13 mouse cellular contexts compared by ENCODE assay signal in genomic region chr11:70917896-70918295, GRCm38 (mm10). TPM values are rescaled to one million over a fixed set of nuclear protein-coding genes. Genes with fewer than 3 reads are reported as not detected.
A peak's percentile ranks its signal among the peaks of the same experiment; 100 is the strongest.
DNase-seq lines count a peak whose midpoint lies in the region; ATAC-seq and TF ChIP-seq lines count a peak whose summit lies in the region.
"Had no signal": no experiment of that assay in that cellular context is flagged by ENCODE, and none has a peak within 500 bp of the region (broad histone marks: within the 10 kb centered on the region; RNA-seq: fewer than 3 reads in every experiment).

No protein-coding gene starts in this region.

- CTCF ChIA-PET in Patski (lab: Charles Lee): no interaction called here

- no peak overlapping the region for H3K9ac ChIP-seq in forebrain, embryonic 15.5 days (replicated peaks)
- H3K9ac ChIP-seq: intestine, embryonic 15.5 days; liver, embryonic 13.5 days had no signal

- peak; percentile 52 to 59 for DNase-seq in left cerebral cortex, adult 18-20 months (ENCODE audit: low spot score in 2 of 2)
- no peak for DNase-seq in left cerebral cortex, postnatal 4 days
- peak; percentile 7 for DNase-seq in Patski (ENCODE audit: low read depth, low spot score)
- peak; percentile 33 to 53 for DNase-seq in layer of hippocampus, adult 18-20 months (ENCODE audit: low spot score in 2 of 2)
- DNase-seq in ovary, postnatal 36 days (ENCODE audit: low spot score): no peak
- DNase-seq in gastrocnemius, adult 2 months: no peak
- DNase-seq: adrenal gland, postnatal 10 days; heart, postnatal 4 days; liver, embryonic 13.5 days had no signal

- no peaks in the 10 kb centered on the region for H3K9me3 ChIP-seq in forebrain, embryonic 15.5 days
- H3K9me3 ChIP-seq: intestine, embryonic 15.5 days; liver, embryonic 13.5 days had no signal

- no peak for TF ChIP-seq CTCF in Patski (IDR thresholded peaks at IDR 0.05)
- TF ChIP-seq CTCF in gastrocnemius, adult 2 months (IDR thresholded peaks at IDR 0.05): no peak

- no peaks in the 10 kb centered on the region for H3K4me1 ChIP-seq in forebrain, embryonic 15.5 days
- H3K4me1 ChIP-seq: intestine, embryonic 15.5 days; liver, embryonic 13.5 days had no signal

- peaks cover 32% of the 10 kb centered on the region for H3K36me3 ChIP-seq in forebrain, embryonic 15.5 days

- 88% methylated on average over 2 of the region's 2 CpGs for WGBS in forebrain, embryonic 15.5 days

- no peak overlapping the region for H3K27ac ChIP-seq in forebrain, embryonic 15.5 days (replicated peaks)
- H3K27ac ChIP-seq in gastrocnemius, adult 2 months: no peak overlapping the region
- H3K27ac ChIP-seq: intestine, embryonic 15.5 days; liver, embryonic 13.5 days had no signal

- H3K27me3 ChIP-seq in Patski: no peaks in the 10 kb centered on the region
- no peaks in the 10 kb centered on the region for H3K27me3 ChIP-seq in forebrain, embryonic 15.5 days
- H3K27me3 ChIP-seq: CH12.LX; intestine, embryonic 15.5 days; liver, embryonic 13.5 days had no signal

- in situ Hi-C loops in Patski (cut with MboI; ENCODE audit: low pct_unique_long_range_greater_than_20kb): no loop called here

- H3K4me2 ChIP-seq in forebrain, embryonic 15.5 days (replicated peaks): no peak overlapping the region
- H3K4me2 ChIP-seq: intestine, embryonic 15.5 days; liver, embryonic 13.5 days had no signal

- POLR2A ChIA-PET in Patski (lab: Charles Lee): no interaction called here

- ATAC-seq in Patski: peak; percentile 26
- peak; percentile 14; the same call in 1 of the 2 replicates for ATAC-seq in megakaryocyte progenitor cell, adult 5-6 weeks (replicated peaks; ENCODE audit: poor library complexity)
- ATAC-seq in forebrain, embryonic 15.5 days (replicated peaks): no peak
- ATAC-seq: intestine, embryonic 15.5 days had no signal

- intact Hi-C loops in left cerebral cortex, postnatal 4 days (cut with DNase I): no loop called here
- intact Hi-C loops in gastrocnemius, adult 2 months (cut with DNase I): no loop called here

- H3K4me3 ChIP-seq in forebrain, embryonic 15.5 days: no peak overlapping the region
- H3K4me3 ChIP-seq in gastrocnemius, adult 2 months: no peak overlapping the region
- H3K4me3 ChIP-seq: intestine, embryonic 15.5 days; liver, embryonic 13.5 days had no signal

RNA-seq across cellular contexts. Expression of gene Nup88, which starts 51.9 kb away (rescaled TPM):
- 10 to 100 TPM; 52.0 to 52.5 TPM for total RNA-seq in left cerebral cortex, adult 18-20 months (2021)
- 10 to 100 TPM; 76.9 to 77.8 TPM for total RNA-seq in left cerebral cortex, postnatal 4 days (2021)
- 128 TPM for polyA plus RNA-seq in Patski (2021)
- 10 to 100 TPM; 49.1 to 49.6 TPM for total RNA-seq in layer of hippocampus, adult 18-20 months (2021)
- 138 and 143 TPM in 2 replicates for total RNA-seq in megakaryocyte progenitor cell, adult 5-6 weeks (2015)
- total RNA-seq in megakaryocyte progenitor cell, adult 5-6 weeks (2017): 135 and 164 TPM in 2 replicates
- 148 and 149 TPM in 2 replicates for polyA plus RNA-seq in forebrain, embryonic 15.5 days (2015; fragmentation: Nextera tagmentation; extraction: Ambion mirVana)
- 10 to 100 TPM; 30.4 to 34.9 TPM for total RNA-seq in gastrocnemius, adult 2 months (2021)

RNA-seq across cellular contexts. Expression of gene Rpain, which starts 52.1 kb away (rescaled TPM):
- 10 to 100 TPM; 39.6 to 42.2 TPM for total RNA-seq in left cerebral cortex, adult 18-20 months (2021)
- total RNA-seq in left cerebral cortex, postnatal 4 days (2021): 10 to 100 TPM; 50.2 to 50.7 TPM
- 51.8 TPM for polyA plus RNA-seq in Patski (2021)
- total RNA-seq in layer of hippocampus, adult 18-20 months (2021): 10 to 100 TPM; 36.1 to 38.8 TPM
- 41.2 and 68.1 TPM in 2 replicates for total RNA-seq in megakaryocyte progenitor cell, adult 5-6 weeks (2015)
- total RNA-seq in megakaryocyte progenitor cell, adult 5-6 weeks (2017): 25.3 and 48.4 TPM in 2 replicates
- polyA plus RNA-seq in forebrain, embryonic 15.5 days (2015; fragmentation: Nextera tagmentation; extraction: Ambion mirVana): 82.6 and 88.3 TPM in 2 replicates
- 10 to 100 TPM; 12.2 to 13.9 TPM for total RNA-seq in gastrocnemius, adult 2 months (2021)

Comparison
In these comparisons a context has a peak if more than half of its experiments do, and no peak if none do; other contexts are left out.
1. DNase-seq: peak in left cerebral cortex, adult 18-20 months (2 of 2), Patski (single experiment) and layer of hippocampus, adult 18-20 months (2 of 2); none in left cerebral cortex, postnatal 4 days (single experiment), ovary, postnatal 36 days (single experiment) and gastrocnemius, adult 2 months (single experiment).